Mouse (Mus musculus) left cerebral cortex, adult 2 months (tissue): ENCODE results near the gene Tgm2. TPM values are rescaled to one million over a fixed set of nuclear protein-coding genes. Genes with fewer than 3 reads are reported as not detected.
A peak's percentile ranks its signal among the peaks of the same experiment; 100 is the strongest.

ENCODE experiments used
- DNase-seq, 2 experiments: peaks; one replicate each; pipeline ENCODE4 v3.0.0; 2021 to 2022; ENCODE audit warnings: low spot score in 2 of 2, mixed read lengths in 1 of 2; ENCODE audit errors: extremely low spot score in 1 of 2
- H3K27ac ChIP-seq: fragments of 200-600 bp; 2 replicates; pipeline ENCODE4 v1.8.1; 2022
- H3K4me3 ChIP-seq: fragments of 200-600 bp; 2 replicates; pipeline ENCODE4 v1.8.1; 2022
- CTCF ChIP-seq: fragments of 200-600 bp; IDR thresholded peaks from 2 replicates; pipeline ENCODE4 v1.8.1; 2022; ENCODE audit warnings: antibody characterized with exemption, mild to moderate bottlenecking, moderate library complexity
- intact Hi-C: fragments of 180-260 bp; cut with DNase I; formaldehyde crosslinking; loops from one replicate; pipeline ENCODE4 v1.15.1; 2025
- total RNA-seq, 2 experiments: library from RNA; stranded (reverse); gene quantifications; 2 replicates each; pipeline ENCODE4 v1.2.3; 2021

The Tgm2 gene
- total RNA-seq, 2 experiments from 2014 or later = 12.9 to 14.6 TPM

DNA sequence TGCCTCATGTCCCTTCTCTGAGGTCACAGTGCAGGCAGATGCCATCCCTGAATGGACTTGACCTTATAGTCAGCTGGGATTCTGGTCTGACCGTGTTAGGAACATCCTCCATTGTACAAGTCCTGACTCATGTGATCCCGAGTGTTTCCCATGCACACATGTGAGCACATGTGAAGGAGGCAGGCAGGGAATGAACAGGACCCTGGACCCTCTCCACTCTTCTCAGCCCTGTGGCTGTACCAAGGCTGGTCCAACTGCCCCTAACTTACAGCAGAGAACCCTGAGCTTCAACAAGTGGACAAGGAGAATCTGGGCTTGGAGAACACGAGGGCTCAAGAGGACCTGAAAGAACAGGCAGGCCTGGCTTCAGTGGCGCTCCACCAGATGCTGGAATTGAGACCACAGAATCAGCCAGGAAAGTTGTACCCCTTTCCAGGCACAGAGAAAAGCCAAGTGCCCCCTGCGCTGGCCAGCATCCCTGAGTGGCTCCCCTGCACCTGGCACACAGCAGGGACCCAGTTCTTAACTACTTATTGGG, 639 bp downstream of the Tgm2 start:
- intact Hi-C loops = loop anchor here (2.0 kb wide), 1 partner anchor 37 kb away; no protein-coding TSS in a partner anchor
- no peak for TF ChIP-seq CTCF
- peak overlapping the region; percentile 43 for H3K4me3 ChIP-seq
- peak overlapping the region; percentile 64 for H3K27ac ChIP-seq
- DNase-seq = no peak

DNA sequence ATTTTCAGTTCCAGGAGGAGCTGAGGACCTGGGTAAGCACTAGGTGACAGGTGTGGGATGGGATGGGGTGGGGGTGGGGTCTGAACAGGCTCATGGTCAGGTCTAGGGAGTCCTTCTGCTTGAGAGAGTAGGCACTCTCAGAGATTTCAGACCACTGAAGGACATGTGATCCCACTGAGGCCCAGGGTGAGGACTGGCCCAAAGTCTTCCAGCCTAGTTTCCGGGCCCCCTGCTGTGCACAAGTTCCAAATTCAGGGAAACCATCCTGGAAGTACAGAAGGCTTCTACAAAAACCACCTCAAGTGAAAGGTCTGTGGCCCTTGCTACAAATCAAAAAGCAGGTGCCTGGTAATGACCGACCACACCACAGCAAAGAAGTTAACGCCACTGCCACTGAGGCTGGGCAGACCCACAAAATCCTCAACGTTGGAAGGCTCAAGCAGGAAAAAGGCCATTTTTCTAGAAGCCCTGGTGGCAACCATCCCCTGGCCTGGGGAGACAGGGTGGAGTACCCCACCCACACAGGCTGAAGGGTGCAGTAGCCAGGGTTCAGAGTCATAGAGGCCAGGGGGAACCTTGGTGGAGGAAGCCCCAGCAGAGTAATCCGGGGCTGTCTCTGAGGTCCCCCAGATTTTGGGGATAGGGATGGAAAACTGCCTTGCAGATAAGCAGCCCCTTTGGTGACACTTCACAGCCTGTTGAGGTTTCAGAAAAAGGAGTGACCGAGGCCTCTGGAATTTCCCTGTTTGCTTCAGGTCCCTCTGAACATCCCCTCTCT, 1.3 kb downstream of the Tgm2 start:
- DNase-seq = no peak
- intact Hi-C loops = no loop called here
- no peak overlapping the region; the same call in 1 of the 2 replicates for H3K4me3 ChIP-seq
- no peak for TF ChIP-seq CTCF
- no peak overlapping the region for H3K27ac ChIP-seq

DNA sequence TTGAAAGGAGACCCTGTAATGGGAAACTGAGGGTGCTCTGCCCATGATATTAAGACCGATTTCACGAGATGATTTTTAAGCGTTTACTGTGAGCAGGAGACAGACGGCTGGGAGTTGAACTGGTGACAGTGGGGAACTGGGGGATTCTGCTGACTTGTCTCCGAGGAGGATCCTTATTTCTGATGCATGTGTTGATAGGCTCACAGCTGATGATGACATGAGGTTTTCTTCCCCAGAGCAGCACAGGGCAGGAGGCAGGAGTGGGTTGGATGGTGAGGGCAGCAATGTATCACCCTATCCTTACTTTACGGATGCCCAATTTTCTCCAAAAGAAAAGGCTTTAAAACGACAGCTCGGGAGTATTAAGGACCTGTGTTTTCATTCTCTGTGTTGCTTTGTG, 2.0 kb downstream of the Tgm2 start:
- intact Hi-C loops = no loop called here
- Histone ChIP-seq H3K27ac (no peak overlapping the region), H3K4me3 (no peak overlapping the region)
- DNase-seq = no peak
- no peak for TF ChIP-seq CTCF

DNA sequence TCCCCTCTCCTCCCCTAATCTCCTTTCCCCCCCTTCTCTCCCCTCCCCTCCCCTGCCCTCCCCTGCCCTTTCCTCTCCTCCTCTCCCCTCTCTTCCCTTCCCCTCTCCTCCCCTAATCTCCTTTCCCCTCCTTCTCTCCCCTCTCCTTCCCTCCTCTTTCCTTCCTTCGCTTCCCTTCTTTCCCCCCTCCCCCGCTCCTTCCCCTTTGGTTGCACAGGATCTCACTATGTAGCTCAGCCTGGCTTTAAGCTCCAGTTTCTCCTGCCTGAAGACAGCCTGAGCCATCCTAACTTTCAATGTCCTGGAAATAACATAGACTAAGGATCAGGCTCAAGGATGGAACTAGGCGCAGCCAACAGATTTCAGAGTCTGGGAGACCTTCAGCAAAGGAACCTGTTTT, 2.4 kb downstream of the Tgm2 start:
- intact Hi-C loops = no loop called here
- Histone ChIP-seq H3K4me3 (no peak overlapping the region), H3K27ac (no peak overlapping the region)
- no peak for TF ChIP-seq CTCF
- DNase-seq = no peak

DNA sequence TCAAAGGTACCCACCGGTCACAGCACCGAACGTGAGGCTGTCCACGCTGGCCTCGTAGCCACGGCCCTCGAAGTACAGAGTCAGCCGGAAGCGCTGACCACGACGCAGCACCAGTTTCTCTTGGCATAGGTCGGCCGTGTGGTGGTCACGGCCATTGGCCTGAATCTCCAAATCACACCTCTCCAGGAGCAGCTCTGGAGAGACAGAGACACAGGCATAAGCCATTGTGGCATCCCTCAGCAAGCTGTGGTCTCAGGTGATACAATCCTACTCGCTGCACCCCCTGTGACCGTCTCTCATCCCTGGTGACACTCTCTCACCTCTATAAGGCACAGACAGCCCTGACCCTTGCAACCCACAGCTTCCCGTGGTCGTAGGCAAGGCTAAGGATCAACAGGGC, 3.3 kb downstream of the Tgm2 start:
- H3K4me3 ChIP-seq = no peak overlapping the region
- H3K27ac ChIP-seq = no peak overlapping the region
- no peak for DNase-seq
- TF ChIP-seq CTCF = no peak
- intact Hi-C loops = no loop called here

DNA sequence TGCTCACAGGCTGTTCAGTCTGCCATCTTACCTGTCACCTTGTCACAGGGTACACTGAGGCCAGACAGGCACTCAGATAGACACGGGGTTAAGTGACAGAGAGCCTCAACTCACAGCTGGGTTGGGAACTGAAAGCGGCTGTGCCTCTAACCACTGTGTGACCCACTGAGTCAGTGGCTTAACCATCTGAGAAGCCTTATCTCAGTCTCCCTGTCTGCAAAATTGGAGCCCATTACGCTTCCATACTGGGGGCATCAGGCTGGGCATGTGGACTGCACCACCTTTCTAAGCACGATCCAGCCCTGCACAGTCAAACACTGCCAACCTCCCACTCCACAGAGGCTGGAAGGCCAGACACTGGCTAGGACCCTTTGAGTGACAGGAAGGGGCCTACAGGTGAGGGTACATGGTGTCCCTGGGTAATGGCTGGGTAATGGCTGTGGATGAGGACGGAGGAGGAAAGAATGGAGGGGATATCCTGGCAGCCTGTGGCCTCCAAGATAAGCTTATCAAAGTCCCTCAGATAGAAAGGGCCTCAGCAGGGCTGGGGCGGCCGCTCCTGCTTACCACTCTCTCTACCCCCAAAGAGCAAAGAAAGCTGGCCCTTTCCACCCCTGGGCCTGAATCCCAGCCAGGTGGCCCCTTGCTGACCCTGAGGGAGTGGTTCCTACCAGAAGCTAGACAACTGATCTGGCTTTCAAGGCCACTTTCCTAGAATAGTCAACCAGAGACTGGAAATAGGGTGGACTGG, 4.4 kb downstream of the Tgm2 start:
- no peak for DNase-seq
- Histone ChIP-seq H3K4me3 (no peak overlapping the region), H3K27ac (no peak overlapping the region)
- TF ChIP-seq CTCF = no peak
- intact Hi-C loops = no loop called here

DNA sequence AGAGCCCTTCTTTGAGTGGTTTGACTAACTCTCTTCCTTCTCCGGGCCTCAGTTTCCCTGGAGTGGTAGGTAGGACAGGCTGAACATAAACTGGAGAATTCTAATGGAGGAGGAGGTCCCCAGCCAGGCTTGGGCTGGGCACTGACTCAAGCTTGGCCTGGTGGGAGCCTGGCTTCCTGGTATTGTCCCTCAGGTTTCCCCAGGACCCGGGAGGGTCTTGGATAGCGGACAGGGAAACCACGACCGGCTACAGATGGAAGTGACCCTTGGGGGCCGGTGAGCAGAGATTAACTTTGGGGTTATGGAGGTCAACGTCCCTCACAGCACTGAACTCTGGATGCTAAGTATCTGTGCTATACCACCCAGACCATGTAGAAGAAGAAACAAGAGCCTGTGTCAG, 5.0 kb downstream of the Tgm2 start:
- no peak for TF ChIP-seq CTCF
- H3K4me3 ChIP-seq = no peak overlapping the region
- H3K27ac ChIP-seq = no peak overlapping the region
- intact Hi-C loops = no loop called here
- no peak for DNase-seq

DNA sequence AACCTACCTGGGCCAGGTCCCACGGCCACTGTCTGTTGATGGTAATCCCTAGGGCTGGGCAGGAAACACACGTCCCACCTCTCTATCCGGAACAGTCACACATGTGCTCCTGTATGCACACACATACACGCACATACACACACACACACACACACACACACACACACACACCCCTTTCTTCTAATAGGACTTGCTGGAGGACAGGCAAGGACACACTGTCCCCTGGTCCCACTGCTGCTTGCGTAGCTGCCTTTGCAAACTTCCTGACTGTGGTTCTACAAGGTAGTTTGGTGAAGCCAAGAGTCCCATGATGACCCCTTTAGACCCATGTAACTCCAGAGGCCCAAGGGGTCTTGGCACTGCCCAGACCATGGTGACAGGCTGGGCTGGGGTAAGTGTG, 5.6 kb downstream of the Tgm2 start:
- Histone ChIP-seq H3K27ac (no peak overlapping the region), H3K4me3 (no peak overlapping the region)
- no peak for TF ChIP-seq CTCF
- intact Hi-C loops = no loop called here
- DNase-seq = no peak

DNA sequence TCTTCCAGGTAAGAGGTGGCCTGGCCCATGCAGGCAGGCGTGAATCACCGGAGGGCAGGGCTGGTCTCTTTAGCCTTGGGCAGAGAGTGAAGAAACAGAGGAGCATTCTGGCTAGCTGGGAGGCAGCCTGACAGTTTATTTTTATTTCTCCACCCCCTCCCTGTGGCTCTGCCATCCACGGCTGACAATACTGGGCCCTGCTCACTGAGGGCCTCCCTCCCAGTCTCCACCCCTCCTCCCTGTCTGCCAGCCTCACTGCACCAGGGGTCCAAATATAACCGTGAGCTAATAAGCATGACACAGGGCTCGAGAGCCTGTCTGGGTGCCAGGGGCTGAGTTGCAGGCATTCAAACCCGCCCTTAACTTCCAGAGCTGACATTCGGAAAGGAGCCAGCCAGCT, 6.6 kb downstream of the Tgm2 start:
- intact Hi-C loops = no loop called here
- H3K27ac ChIP-seq = peak overlapping the region; percentile 53

DNA sequence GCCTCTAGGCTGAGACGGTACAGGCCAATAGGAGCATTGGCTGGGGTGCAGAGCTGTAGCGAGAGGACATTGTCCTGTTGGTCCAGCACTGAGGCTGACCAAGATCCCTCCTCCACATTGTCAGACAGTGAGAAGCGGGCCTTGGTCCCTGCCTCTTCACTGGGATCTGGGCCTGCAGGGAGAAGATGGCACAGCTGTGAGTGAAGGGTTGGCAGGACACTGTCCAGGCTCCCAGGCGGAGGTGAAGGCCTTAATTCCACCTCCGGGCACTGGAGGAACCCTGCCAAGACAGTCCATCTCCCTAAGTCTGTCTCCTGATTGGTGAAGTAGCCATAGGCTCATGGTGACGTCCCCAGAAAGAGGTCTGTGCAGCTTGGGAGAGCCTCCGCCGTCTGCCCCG, 7.5 kb downstream of the Tgm2 start:
- no peak for DNase-seq
- no peak overlapping the region for H3K27ac ChIP-seq
- intact Hi-C loops = no loop called here
- TF ChIP-seq CTCF = no peak
- no peak overlapping the region for H3K4me3 ChIP-seq

More for the DNA sequence above, 6.6 kb downstream of the Tgm2 start:
- H3K4me3 ChIP-seq = no peak overlapping the region
- TF ChIP-seq CTCF = no peak
- peak; percentile 30 to 31 for DNase-seq

DNA sequence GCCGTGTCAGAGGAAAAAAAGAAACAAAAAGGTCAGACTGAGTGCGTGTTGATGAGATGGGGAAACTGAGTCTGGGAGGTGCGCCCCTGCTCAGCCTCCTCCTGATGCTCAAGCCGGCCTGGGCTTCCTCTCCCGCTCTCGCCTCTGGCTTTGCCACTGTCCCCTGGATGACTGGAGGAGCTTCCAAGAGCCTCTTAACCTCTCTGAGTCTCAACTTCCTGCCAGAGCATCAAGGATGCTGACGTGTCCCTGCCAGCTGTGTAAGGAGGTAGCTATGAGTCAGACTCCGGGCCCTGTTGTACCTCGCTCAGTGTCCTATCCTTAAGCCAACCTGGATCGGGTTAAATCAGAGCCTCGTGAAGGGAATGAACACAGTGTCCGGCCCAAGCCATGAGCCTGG, 8.5 kb downstream of the Tgm2 start:
- intact Hi-C loops = no loop called here

DNA sequence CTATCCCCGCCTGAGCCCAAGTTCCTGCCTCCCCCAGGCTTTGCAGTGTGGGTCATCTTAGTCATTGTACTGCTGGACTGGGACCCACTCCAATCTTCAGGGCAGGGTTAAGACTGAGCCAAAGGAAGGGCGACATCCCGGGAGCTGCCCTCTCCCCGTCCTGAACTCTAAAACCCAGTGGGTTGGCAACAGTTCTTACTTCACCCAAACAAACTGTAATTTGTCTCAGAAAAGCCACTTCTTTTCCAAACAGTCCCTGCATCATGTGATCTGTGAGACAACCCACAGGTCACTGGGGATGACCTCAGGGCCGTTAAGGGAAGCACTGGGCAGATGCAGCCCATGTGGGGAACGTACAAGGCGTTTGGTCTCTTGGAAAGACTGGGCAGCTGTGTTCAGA, 10.0 kb downstream of the Tgm2 start:
- H3K4me3 ChIP-seq = no peak overlapping the region
- TF ChIP-seq CTCF = no peak
- DNase-seq = no peak
- intact Hi-C loops = no loop called here
- no peak overlapping the region for H3K27ac ChIP-seq

More for the DNA sequence above, 8.5 kb downstream of the Tgm2 start:
- H3K4me3 ChIP-seq = no peak overlapping the region
- no peak for DNase-seq
- no peak for TF ChIP-seq CTCF
- H3K27ac ChIP-seq = no peak overlapping the region

DNA sequence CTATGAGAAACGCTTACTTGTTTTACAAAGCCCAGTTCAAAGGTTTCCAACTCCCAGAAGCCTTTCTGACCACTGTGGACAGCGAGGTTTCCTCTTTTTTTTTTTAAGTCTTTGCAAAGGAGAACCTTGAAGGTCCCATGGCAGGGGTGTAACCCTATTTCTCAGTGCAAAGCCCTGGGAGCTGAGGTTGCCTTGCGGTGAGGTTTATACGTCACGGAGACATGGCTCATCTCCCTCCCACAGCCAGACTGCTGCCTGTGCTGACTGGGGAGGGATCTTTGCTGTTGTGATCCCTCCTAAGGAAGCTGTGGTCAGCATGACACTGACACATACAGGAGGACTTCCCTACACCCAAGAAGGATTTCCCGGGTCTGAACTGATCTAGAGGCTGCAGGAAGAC, 13.2 kb downstream of the Tgm2 start:
- no peak for DNase-seq
- intact Hi-C loops = no loop called here
- H3K4me3 ChIP-seq = no peak overlapping the region
- no peak overlapping the region for H3K27ac ChIP-seq
- TF ChIP-seq CTCF = no peak
